Mouse (Mus musculus): ENCODE results near the gene Tirap. TPM values are rescaled to one million over a fixed set of nuclear protein-coding genes. Genes with fewer than 3 reads are reported as not detected.
"Not testable (repeated sequence)": the region's sequence is repeated elsewhere in the genome, so short reads cannot be mapped to it uniquely, and the experiment has no call there.

Tirap gene
- total RNA-seq, 2 experiments from 2014 or later: 4.4 to 4.5 TPM

DNA sequence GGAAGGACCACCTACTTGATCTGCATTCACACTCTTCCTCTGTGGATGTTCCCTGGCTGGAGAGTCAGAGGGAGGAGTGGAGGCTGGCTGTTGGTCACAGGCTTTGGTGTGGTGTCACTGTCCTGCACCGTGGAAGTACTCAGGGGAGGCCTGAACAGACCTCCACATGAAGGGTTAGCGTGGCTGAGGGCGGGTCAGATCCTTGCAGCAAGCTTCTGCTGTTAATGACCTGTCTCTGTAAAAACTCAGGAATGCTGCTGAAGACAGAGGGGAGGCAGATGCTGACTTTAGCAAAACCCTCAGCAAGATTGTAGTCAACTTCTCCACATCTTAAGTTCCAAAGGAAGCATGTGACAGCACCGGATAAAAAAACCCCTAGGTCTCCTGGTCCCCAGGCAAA, 43.2 kb downstream of the Tirap start:
- ATAC-seq (replicated peaks; ENCODE audit: low FRiP score, poor library complexity, severe bottlenecking): no peak

DNA sequence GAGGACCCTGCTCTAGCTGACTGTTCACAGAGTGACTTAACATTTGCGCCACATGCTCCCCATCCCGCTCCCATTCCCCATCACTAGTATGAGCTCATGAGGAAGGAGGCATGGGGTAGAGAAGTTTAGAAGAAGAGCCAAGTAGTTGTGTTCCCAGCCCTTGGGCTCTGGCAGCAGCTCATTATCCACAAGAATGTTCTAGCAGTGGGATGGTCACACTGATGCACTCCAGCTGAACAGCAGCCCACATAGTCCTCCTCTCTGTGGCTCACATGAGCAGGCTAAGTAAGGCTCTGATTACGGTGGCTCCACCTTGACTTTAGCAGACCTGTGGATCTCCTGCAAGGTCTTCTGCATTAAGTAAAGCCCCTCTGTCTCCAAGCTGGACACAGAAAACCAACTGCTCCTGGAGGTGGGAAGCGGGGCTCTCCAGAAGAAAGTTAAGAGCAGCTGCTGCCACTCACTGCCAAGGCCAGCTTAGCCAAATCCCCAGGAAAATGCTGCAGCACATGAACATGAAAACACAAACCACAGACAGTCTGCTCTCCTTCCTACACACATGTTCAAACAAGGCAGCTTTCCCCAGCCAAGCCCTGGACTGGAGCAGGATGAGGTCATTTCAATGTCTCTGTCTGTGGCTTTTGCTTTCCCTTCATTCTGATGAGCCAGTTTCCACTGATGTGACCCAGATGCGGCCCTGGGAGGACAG, 43.9 kb downstream of the Tirap start:
- ATAC-seq (replicated peaks; ENCODE audit: low FRiP score, poor library complexity, severe bottlenecking): no peak

DNA sequence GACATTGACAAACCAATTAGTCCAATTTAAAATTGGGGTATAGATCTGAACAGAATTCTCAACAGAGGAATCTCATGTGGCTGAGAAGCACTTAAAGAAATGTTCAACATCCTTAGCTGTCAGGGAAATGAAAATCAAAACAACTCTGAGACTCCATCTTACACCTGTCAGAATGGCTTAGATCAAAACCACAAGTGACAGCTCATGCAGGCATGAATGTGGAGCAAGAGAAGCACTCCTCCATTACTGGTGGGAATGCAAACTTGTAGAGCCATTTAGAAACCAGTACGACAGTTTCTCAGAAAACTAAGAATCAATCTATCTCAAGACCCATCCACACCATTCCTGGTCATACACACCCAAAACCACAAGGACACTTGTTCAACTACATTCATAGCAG, 47.2 kb downstream of the Tirap start:
- no peak for ATAC-seq (replicated peaks; ENCODE audit: low FRiP score, poor library complexity, severe bottlenecking)

DNA sequence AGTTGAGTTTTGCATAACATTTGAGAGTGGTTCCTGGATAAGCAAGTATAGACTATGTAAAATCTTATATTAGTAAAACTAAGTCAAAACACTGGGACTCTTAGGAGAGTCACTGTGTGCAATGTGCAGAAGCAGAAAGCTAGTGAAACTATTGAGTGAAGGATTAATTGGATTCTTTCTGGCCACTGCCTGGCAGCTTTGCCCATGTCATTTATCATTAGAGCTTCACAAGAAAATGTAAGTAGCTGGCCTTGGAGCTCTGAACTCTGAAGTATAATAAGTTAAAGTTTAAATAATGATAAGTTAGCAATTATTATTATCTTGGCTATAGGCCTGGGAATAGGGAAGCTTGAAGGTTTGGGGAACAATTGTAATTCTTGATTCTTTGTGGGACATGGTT, 51.3 kb downstream of the Tirap start:
- ATAC-seq (replicated peaks; ENCODE audit: low FRiP score, poor library complexity, severe bottlenecking): not testable (repeated sequence)

DNA sequence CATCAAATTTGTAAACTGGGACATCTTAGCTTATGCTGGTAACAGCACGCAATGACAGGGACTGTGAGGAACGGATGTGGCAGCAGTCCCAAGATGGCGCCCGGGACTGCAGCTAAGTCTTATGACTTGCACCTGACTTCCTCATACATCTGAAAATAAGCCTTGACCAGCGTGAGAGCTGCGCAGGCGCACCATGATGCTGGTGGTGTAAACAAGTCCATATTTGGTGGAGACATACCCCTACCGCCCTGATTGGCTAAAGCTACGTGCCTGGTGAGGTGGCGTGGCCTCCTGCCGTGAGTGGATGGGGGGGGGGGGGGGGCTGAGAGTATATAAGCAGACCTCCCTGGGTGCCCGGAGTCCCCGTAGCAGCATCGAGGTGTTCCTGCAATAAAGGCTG, 52.8 kb downstream of the Tirap start:
- ATAC-seq (replicated peaks; ENCODE audit: low FRiP score, poor library complexity, severe bottlenecking): not testable (repeated sequence)

DNA sequence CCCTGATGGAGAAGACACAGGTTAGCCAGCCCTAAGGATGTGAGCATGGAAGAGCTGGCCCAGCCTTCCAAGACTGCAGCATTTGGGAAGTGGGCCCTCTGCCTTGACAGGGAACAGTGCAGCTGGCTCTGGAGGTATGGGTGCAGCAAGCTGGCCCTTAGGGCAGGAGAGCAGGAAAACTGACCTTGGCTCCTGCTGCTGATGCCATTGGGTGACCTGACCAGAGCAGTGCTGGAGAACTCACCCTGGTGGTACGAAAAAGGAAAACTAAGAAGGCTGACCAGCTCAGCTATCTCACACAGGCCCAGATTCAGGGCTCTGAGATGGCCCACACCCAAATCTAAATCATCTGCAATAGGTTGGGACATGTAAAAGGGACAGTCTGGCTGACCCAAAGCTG, 54.3 kb downstream of the Tirap start:
- ATAC-seq (replicated peaks; ENCODE audit: low FRiP score, poor library complexity, severe bottlenecking): no peak

DNA sequence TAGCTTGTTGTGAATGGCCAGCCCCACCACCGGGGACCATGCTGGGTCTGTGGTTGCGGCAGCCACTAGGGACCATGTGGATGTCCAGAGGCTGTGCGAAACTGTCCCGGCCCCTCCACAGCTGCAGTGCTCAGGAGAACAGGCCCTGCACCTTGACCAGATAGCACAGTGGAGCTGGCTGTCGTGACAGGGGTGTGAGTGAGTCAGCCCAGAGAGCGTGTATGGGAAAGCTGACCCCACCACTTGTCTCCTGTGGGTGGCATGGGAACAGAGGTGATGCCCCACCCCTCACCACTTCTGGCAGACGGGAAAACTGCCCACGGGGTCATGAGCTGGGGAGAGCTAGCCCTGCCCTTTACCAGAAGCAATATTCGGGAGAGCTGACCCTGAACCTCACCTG, 55.0 kb downstream of the Tirap start:
- no peak for ATAC-seq (replicated peaks; ENCODE audit: low FRiP score, poor library complexity, severe bottlenecking)

DNA sequence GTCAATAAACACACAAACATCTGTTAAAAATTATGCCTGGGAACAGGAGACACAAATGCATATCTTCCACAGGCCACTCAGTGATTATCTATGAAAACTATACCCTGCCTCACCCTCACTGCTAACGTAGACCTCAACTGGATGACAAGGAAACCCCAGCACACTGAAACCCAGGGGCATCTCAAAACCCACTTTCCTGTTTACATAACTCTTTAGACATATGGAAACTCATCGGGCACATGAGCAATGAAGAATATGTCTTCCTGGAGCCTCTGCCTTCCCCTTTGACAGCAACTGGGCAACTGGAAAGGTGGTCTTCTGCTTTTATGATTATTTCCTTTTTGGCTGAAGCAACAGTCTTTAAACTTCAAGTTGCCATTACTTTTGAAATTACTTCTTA, 57.9 kb downstream of the Tirap start:
- no peak for ATAC-seq (replicated peaks; ENCODE audit: low FRiP score, poor library complexity, severe bottlenecking)

DNA sequence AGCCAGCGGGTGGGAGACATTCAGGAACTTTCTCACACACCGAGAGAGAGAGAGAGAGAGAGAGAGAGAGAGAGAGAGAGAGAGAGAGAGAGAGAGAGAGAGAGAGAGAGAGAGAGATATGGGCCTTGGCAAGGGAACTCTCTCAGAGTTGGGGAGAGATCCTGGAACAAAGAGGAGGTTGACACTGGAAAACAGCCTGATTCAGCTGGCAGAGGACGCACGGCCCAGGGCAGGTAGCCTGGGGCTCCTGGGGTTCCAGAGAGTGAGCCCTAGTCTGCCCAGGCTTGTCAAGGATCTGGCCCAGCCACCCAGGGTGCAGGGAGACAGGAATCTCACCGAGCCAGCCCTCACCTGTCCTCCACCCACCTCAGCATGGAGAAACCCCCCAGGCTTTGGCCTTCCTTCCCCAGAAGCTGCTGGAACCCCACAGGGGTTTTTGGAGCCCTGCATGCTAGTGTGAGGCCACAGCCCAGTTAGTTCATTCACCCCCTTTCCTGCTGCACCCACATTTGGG, 60.8 kb downstream of the Tirap start:
- ATAC-seq (replicated peaks; ENCODE audit: low FRiP score, poor library complexity, severe bottlenecking): no peak

DNA sequence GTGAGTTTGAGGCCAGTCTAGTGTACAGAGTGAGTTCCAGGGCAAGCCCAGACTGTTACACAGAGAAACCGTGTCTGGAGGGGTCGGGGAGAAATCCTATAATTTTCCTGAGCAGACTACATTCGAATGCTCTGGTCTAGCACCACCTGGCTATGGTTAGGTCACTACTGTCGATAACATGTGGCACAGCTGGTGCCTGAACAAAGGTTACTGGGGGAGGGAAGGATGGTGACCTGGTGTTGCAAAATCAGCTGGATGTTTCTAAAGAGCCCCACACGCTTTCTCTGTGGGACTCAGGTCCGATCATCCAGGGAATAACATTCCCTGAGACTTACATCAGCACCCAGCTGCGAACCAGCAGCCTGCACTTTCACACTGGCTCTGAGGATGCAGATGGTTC, 62.1 kb downstream of the Tirap start:
- no peak for ATAC-seq (replicated peaks; ENCODE audit: low FRiP score, poor library complexity, severe bottlenecking)

DNA sequence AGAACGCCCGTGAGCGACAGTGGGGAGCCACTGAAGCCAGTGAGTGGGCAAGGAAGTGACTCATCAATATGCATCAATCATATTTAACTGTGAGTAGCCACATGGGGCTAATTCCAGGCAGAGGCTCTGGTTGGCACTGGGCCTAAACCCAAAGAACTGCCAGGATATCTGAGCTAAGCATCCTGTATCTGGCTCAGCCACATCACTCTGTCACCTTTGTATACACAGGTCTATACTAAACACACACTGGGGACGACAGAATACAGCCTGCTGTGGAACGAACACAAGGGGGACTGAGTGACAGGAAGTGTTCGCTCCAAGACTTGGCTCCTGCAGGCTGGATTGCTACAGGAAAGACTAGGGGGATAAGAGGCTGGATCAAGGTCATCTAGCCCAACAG, 64.5 kb downstream of the Tirap start:
- no peak for ATAC-seq (replicated peaks; ENCODE audit: low FRiP score, poor library complexity, severe bottlenecking)

Other genes with a start within 250 kb of the Tirap start
- gene St3gal4, start 81.0 kb downstream of the Tirap start, total RNA-seq (2015; ENCODE audit: low replicate concordance): 8.6 and 18.6 TPM in 2 replicates
- gene St3gal4, start 81.0 kb downstream of the Tirap start, total RNA-seq (2017; ENCODE audit: low replicate concordance): 10.1 and 33.9 TPM in 2 replicates
- gene Dcps, start 24.2 kb downstream of the Tirap start, total RNA-seq (2015; ENCODE audit: low replicate concordance): 6.1 and 7.5 TPM in 2 replicates
- 7.4 and 8.3 TPM in 2 replicates for gene Dcps, start 24.2 kb downstream of the Tirap start, total RNA-seq (2017; ENCODE audit: low replicate concordance)
- 20.3 and 26.1 TPM in 2 replicates for gene Srpr, start 116 bp downstream of the Tirap start, total RNA-seq (2015; ENCODE audit: low replicate concordance)
- 14.6 and 25.5 TPM in 2 replicates for gene Srpr, start 116 bp downstream of the Tirap start, total RNA-seq (2017; ENCODE audit: low replicate concordance)
- 4.8 and 9.0 TPM in 2 replicates for gene Foxred1, start 10.8 kb upstream of the Tirap start, total RNA-seq (2015; ENCODE audit: low replicate concordance)
- 7.3 and 10.7 TPM in 2 replicates for gene Foxred1, start 10.8 kb upstream of the Tirap start, total RNA-seq (2017; ENCODE audit: low replicate concordance)
- 3.3 and 10.7 TPM in 2 replicates for gene Fam118b, start 67.5 kb upstream of the Tirap start, total RNA-seq (2015; ENCODE audit: low replicate concordance)
- 2.8 and 4.2 TPM in 2 replicates for gene Fam118b, start 67.5 kb upstream of the Tirap start, total RNA-seq (2017; ENCODE audit: low replicate concordance)
- 3.3 and 9.4 TPM in 2 replicates for gene Rpusd4, start 67.6 kb upstream of the Tirap start, total RNA-seq (2015; ENCODE audit: low replicate concordance)
- 0.77 and 2.0 TPM in 2 replicates for gene Rpusd4, start 67.6 kb upstream of the Tirap start, total RNA-seq (2017; ENCODE audit: low replicate concordance)
- gene Cdon, start 220.8 kb upstream of the Tirap start, total RNA-seq (2015; ENCODE audit: low replicate concordance): 0.58 TPM in 1 of 2 replicates, not detected in the other
- 0.09 TPM in 1 of 2 replicates, not detected in the other for gene Cdon, start 220.8 kb upstream of the Tirap start, total RNA-seq (2017; ENCODE audit: low replicate concordance)

All from erythroblast, adult 5-6 weeks (primary cell).